Mouse (Mus musculus): ENCODE measurements around the gene Zcwpw1.

DNA sequence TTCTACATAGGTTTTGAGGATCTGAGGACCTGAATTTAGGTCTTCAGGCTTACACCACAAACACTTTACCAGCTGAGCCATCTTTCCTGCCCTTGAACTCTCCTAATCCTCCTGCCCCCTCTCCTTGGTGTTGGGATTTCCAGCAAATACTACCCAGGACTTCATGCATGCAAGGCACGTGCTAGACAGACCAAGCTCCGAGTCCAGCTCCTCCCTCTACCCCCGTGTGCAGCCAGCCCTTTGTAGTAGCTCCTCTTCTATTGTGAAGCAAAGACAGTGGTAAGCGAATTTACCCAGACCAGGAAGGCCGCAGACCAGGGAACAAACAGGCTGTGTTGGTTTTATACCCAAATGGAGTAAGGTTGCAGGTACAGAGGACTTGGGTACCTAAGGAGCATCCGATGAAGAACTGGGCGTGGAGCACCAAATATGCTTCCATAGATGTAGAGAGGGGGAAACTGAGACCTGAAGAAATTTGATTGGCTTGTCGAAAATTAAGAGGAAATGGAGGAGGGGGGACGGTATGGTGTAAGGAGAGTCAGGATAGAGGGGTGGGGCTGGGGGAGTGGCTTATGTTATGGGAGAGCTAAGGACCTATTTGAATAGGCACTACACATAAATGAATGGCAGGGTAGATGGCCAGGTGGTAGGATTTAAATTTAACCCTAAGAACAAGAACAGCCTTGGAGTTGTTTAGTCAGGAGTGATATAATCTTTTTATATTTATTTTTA is 22.8 kb upstream of the Zcwpw1 start:
- TF ChIP-seq CTCF (IDR thresholded peaks at IDR 0.05; ENCODE audit: low read depth): no peak
- TF ChIP-seq EP300 (IDR thresholded peaks at IDR 0.05; ENCODE audit: low read depth): no peak
